Mouse (Mus musculus) heart, postnatal 25 days (tissue): Measurements from ENCODE around the gene Bend7. TPM values are rescaled to one million over a fixed set of nuclear protein-coding genes. Genes with fewer than 3 reads are reported as not detected.

Experiments
- DNase-seq: peaks from one replicate; pipeline ENCODE4 v3.0.0; 2022; ENCODE audit warnings: low spot score
- intact Hi-C: fragments of 180-260 bp; cut with DNase I; formaldehyde crosslinking; loops from one replicate; pipeline ENCODE4 v1.15.1; 2025
- total RNA-seq, 2 experiments: library from RNA; stranded (reverse); gene quantifications; 2 replicates each; pipeline ENCODE4 v1.2.3; 2021

The Bend7 gene
- total RNA-seq, 2 experiments from 2014 or later, result 5.4 to 5.6 TPM

DNA sequence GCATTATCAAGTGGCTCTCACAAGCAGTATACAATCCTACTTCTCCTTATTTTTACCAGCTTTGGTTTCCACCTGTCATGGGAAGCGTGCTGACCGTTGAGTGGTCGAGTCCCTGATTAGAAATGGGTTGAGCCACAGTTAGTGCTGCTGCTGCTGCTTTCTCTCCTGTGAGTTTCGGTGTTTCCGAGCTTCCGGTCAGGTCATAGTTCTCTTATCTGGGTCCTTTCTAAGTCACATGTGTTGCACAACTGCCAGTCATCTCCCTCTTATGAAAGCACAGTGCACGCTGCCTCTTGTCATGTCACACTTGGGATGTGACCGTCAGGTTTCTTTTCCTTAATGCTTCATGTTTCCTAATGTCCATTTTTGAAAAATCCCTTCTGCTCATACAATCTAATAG is 59.7 kb downstream of the Bend7 start:
- DNase-seq, result no peak
- intact Hi-C loops, result no loop called here

DNA sequence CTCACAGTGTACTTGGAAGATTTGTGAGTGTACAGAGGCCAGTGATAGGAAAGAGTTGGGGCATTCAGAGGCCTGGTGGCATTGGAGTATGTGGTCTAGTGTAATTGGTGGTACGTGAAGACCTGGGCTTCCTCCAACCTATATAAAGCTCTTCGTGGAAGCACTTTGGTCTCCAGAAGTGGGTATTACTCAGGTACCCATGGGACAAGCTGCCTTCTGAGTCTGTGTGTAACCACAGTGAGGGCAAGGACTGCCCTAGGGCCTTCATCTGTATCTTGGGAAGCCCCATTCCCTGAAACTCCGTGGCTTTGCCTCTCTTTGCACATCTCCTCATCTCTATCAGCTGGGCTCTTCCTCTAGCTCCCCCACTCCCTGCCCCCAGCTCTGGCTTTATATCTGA is 64.0 kb downstream of the Bend7 start:
- DNase-seq, result no peak
- intact Hi-C loops, result no loop called here

DNA sequence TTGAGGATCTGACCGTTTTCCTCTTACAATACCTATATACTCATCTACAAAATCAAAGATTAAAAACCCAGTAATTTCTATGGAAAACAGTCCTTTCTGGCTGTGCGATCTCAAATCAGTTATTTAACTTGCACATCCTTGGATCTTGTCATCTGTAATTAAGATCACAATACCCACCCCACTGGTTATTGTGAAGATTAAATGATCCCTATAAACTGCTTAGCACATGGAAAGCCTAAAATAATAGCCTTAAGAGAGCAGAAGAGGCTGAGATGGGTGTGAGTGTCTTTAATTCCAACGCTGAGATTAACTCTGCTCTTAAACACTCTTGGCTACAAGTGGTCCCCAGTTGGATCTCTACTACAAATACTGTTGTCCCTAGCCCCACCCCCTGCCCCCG is 64.8 kb downstream of the Bend7 start:
- intact Hi-C loops, result no loop called here
- DNase-seq, result no peak

DNA sequence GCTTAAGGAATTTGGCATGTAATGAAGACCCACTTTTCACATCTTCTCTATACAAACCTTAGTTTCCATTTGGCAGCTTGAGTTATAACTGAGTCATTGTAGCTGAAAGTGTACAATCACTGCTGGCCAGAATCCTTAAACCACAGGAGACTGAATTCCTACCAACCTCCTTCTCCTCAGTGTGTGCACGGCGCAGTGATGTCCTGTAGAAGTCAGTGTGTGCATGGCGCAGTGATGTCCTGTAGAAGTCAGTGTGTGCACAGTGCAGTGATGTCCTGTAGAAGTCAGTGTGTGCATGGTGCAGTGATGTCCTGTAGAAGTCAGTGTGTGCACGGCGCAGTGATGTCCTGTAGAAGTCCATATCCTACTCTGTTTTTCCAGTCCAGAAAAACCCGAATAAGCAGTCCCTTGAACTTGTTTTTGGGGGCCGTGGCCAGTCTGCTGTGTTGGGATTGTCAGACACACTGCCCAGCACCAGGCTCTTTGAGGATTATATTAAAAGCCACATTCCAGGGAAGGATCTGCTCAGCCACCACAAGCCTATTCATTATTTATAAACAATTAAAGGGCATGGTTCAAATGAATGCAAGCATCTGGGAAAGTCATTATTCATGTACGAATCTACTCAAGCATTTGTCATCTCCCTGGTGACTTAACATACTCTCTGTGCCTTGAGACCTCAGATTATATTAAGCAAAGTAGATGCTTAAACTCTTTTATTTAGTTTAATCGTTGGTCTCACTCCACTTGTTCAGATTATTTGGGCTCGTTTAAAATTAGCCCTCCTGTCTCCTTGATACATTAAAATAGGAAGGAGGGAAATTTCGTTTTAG is 65.4 kb downstream of the Bend7 start:
- DNase-seq, result no peak
- intact Hi-C loops, result no loop called here

DNA sequence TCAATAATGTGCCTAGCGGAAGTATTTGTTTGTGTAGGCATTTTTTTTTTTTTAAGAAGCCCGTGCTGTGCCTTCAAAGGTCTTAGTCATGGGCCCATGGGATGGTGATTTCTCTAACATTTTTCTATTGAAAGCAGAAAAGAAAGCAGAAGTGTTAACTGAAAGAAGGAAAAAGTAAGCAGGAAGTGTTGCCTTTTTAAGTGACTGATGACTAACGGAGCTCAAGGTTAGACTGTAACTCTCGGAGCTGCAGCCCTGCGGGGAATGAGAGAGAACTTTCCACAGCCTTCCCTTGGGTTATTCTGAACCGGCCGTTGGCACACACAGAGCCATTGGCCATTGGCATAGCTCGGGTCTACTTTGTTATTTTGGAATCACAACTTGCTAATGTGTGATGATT is 66.4 kb downstream of the Bend7 start:
- no peak for DNase-seq
- intact Hi-C loops, result no loop called here

DNA sequence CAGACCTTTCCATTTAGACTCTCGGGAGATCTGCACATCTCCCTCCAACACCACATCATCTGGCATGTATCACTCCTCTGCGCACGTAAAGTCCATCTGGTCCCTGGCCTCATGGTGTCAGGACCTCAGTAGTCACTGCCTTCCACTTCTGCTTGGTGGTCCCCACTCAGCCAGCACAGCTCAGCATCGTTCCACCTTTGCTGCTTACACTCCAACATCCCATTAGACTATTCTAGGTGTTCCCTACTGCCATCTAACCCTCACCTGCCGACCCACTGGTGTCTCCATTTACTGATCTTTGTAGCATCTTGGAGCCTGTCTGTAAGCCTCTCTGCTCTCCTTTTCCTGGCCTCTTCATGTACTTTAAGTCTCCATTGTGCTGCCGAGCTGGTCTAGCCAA is 67.4 kb downstream of the Bend7 start:
- intact Hi-C loops, result no loop called here
- no peak for DNase-seq

DNA sequence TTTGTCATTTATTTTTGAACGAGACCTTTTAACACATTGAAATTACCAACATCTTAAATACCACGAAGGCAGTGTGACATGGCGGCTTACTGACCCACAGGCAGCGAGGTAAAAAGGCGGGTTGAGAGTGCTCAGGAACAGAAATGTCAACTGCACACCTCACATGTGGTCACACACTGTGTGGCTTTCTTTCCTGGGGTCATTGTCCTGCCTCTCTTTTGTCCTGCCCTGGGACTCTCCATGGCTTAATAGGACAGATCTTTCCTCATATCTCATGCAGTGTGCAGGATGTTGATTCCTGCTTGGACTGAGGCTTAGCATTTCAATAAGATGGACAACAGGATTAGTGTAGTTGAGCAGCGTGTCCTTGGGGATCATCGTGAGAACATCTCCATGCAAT is 69.6 kb downstream of the Bend7 start:
- intact Hi-C loops, result no loop called here
- DNase-seq, result no peak

DNA sequence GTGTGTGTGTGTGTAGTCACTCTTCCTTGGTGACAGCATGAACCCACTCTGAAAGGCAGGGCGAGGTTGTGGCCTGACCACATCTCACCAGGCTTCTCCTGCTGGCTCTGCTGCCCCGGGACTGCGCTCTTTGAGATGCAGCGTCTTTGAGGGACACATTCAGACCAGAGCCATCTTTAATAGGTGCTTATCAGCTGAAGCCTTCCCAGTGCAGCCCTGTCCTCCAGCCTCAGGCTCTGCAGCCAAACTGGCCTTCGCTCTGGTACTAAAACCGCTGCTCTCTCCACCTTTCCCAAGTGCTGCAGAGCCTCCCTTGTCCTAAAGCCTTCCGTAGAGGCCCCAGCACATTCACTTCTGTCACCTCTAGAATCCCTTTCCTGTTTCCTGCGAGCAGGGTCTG is 74.0 kb downstream of the Bend7 start:
- no peak for DNase-seq
- intact Hi-C loops, result no loop called here

DNA sequence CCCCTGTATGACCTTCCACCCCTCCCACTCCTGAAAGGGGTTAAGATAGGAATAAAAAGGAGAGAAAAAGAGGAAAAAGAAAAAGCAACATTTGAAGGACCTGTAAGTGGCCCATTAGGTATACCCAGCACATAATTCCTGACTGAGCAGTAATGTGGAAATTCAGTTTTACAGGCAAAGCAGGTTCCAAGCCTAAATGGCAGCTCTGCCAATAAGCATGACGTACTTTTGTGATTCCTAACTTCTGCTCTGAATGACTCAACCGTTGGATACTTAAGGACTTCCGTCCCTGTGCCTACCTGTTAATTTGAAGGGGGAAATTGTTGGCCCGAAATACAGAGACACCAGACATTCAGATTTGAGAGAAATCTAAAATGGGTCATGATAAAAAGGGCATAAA is 74.9 kb downstream of the Bend7 start:
- DNase-seq, result no peak
- intact Hi-C loops, result no loop called here

DNA sequence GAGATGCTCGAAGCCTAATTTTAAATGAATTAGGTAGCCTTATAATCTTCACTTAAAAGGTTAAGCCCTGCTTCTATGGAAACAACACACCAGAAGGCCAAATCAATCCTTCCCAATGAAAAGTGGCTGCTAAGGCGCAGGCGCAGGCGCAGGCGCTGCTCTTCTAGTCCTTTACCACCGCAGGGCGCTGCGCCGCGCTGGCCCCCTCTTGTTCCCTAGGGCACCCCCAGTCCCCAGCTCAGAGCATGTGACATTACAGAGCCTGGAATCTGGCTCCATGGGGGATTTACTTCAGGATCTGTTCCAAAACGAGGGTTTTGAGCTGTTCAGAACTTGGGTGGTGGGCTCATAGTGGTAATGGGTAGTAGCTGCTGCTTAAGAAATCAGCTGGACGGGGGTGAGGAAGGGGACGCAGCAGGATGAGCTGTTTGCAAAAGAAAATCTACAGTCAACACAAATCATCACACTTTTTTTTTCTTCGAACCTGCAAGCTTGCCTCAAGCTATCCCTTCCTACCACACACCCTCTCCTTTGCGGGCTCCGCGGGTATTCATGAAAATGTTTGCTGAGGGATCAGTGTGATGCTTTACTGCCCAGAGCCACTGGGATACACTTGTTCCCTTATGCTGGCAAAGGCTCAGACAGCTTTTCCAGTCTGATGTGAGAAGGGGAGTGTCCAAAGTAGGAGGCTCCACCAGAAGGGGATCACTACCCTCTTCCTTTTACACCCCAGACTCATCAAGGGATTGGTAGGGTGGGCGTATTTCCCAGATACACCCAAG is 85.0 kb downstream of the Bend7 start:
- intact Hi-C loops, result no loop called here
- no peak for DNase-seq

DNA sequence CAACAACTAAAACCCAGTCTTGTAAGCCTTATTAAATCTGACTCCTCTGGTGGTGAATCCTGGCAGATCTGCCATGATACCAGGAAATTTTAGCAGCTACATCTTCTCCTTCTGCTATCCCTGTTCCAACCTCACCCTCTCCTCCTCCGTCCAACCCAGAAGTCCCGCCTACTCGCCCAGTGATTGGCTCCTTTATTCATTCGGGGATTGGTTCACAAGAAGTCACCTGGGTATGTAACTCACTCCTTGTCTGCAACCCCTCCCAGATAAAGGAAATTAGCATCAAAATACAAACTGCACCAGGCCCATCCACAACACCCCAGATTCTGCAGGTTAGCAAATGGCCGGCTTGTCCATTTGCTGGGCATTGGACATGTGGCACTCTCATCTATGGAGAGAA is 98.7 kb downstream of the Bend7 start:
- DNase-seq, result no peak

DNA sequence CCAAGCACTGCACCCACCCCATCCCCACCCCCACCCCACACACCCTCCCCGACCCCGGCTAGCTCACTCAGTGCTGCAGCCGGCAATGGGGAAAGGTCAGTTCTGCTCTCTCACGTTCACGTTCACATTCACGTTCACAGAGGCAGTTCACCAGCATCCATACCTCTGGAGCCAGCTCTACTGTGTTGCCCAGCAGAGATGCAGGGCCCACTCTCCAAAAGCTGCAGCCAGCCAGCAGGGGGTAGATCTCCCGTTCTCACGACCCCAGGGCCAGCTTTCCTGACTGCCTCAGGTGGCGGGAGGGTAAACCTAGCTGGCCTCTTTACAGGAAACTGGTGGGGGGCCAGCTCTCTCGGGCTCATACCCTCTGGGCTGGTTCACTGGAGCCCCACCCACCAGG is 100.0 kb downstream of the Bend7 start:
- intact Hi-C loops, result no loop called here
- no peak for DNase-seq

More for the DNA sequence above, 98.7 kb downstream of the Bend7 start:
- intact Hi-C loops, result no loop called here

DNA sequence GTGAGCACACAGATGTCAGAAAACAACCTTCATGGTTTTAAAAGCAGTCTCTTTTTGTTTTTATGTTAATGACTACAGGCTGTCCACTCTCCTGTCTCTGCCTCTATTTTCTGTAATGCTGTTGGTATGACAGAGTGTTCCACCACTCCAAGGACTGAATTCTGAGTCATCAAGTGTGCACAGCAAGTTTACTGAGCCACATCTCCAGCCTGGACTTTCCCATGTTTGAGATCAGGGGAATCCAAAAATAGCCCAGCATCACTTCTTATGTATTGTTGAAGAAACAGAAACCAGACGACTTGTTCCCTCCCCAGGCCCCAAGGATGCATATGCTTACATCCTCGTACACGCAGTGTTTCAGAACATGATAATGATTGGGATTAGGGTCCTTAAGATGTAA is 102.6 kb downstream of the Bend7 start:
- intact Hi-C loops, result no loop called here
- DNase-seq, result no peak

DNA sequence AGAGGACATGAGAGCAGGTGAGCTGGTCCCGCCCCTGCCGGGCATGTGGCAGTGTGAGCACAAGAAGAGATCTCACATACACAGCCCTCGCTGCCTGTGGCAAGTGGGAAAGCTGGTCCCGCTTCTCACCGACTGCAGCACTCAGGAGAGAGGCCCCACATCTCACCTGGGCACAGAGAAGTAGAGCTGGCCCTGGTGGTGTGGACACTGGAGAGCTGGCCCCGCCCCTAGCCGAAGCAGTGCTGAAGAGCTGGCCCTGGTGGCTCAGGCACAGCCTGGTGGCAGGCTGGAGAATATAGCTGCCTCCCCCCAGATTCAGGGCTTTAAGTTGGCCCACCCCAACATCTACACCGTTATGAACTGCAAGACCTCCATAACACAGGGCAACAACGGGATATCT is 106.4 kb downstream of the Bend7 start:
- intact Hi-C loops, result no loop called here
- DNase-seq, result no peak

DNA sequence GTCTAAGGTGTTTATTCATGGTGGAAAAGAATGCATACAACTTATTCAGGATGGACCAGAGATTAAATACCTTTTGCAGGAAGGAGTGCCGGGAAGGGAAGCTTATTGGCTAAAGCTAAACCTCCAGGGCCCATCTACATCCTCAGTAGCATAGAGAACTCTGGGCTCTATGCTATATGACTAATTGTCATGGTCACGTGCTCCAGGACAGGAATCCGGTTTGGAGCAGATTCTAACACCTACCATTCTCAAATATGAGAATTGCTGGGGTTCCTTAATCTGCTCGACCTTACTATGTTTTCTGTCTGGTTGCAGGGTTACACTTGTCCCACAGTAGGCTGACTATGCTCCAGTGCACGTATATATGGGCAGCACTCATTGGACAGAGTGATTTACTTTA is 110.4 kb downstream of the Bend7 start:
- DNase-seq, result no peak
- intact Hi-C loops, result no loop called here

DNA sequence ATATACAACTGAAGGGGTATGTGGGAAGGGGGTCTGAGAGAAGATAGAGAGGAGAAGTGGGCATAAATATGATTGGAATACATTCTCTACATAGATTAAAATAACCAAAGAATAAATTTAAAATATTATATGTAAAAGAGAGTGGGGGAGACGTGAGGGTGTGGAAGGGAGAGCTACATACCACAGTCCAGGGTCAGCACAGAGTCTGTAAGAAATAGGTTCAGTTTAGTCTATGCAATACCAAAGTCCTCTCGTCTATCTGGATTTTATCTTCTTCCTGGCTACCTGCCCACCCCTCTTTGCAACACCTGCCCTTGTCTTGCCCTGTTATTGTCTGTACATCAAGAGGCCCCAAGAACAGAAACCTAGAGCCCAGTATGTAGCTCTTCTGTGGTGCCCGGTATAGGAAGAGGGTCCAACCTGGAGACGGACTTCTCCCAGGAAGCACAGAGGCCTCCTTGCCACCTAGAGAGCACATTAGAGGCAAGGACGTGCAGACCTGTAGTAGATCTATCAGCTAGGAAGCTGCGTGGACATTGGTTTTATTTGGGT is 110.9 kb downstream of the Bend7 start:
- intact Hi-C loops, result no loop called here
- DNase-seq, result no peak

DNA sequence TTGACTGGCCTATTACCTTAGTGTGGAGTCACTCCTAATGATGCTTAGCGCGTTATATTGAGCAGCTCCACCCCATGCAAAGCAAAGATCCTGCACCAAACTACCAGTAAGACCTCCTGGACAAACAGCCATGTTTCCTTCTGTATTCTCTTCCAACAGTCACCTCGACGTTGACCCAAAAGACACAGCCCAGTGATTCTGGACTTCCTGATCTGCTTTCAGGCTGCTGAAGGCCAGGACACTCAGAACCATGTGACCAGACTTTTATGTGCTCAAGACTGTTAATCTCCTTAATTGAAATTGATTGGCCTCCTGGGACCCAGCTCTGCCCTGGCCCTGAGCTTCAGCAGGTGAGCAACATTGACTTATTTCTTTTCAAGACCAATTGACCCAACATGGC is 111.4 kb downstream of the Bend7 start:
- intact Hi-C loops, result no loop called here
- no peak for DNase-seq

DNA sequence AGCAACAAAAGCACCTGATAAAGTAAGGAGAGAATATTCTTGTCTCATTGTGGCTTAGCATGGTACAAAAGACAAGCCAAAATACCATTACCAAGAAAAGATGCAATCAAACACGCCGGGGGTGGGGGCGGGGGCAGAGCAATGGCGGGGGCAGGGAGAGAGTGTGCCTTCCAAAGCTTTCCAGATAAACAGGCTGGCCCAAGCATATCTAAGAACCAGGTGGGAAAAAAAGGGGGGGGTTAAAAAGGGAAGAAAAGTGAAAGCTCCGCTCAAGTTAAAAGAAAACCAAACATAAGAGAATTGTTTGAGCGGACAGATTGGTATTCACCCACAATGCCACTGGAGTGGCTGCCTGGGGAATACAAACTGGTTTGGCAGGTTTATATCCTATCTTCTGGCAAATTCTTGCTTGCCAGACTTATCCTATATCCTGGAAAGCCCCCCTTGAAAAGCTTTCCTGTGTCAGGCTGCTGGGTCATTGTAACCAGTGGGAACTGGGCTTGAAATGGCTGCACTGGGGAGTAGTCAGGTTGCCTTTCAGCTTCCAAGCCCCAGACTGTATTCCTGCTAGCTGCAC is 111.9 kb downstream of the Bend7 start:
- DNase-seq, result no peak
- intact Hi-C loops, result no loop called here

DNA sequence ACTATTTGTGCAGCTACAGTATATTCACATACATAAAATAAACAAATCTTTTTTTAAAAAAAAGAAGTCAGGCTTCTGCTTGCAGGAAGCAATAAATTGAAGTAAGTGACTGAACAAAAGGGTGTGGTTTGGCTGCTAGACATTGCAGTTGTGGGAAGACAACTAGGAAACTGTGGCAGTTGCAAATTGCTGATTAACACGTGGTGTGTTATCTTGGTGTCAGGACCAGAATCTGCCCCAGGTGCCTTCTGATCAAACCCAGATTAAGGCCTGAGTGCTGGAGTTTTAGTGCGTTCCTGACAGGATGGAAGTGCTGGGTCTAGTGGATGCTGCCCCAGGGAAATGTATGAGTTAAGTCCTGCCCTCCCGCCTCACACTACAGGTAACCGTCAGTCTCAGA is 113.9 kb downstream of the Bend7 start:
- intact Hi-C loops, result no loop called here
- DNase-seq, result no peak

DNA sequence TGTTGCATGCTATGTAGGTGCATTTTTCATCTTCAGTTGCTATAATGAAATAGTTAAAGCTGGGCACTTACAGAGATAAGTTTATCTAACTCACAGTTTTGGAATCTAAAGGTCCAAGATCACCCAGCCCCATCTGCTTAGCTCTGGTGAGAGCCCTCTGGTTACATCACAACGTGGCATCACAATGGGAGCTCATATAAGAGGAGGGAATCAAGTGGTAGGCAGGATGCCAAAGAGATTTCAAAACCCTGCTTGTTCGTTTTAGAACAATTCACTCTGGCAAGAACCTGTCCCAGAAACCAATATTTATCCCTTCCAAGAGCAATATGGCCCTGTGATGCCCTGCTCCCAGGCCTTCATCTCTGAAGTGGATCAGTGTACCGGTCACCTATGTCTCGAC is 114.5 kb downstream of the Bend7 start:
- no peak for DNase-seq
- intact Hi-C loops, result no loop called here

DNA sequence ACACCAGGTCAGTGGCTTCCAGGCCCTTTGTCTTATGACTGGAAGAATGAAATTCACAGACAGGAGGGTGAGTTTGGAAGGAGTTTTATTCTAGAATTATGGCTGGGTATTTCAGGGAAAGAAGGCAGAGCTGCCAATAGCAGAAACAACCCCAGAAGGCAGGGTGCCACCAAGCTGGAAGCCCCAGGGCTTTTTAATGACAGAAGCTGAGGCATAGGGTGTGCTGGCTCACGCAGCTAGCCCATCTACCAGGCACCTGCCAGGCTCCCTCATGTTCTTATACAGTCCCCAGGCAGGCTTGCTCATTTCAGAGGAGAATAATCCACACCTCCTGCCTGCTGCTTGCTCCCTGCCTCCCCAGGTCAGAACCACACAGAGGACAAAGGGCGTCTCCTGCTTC is 131.8 kb downstream of the Bend7 start:
- intact Hi-C loops, result no loop called here

More for the DNA sequence above, 131.8 kb downstream of the Bend7 start:
- no peak for DNase-seq
